Mouse (Mus musculus) WW6 (cell line): ENCODE data around the gene Cxcr1.
A peak's percentile ranks its signal among the peaks of the same experiment; 100 is the strongest.

Experiments used
- DNase-seq: peaks from one replicate; pipeline ENCODE4 v3.0.0-alpha.2; 2013; ENCODE audit warnings: low read depth, low spot score

The Cxcr1 gene

GRCm38 (mm10) chr1:74194445-74194844 lies at the start of gene Cxcr1:
TSS of gene Cxcr1 (minus strand) at chr1:74194631.
- no peak for DNase-seq

GRCm38 (mm10) chr1:74240832-74241231 lies 46.4 kb upstream of the Cxcr1 start:
- no peak for DNase-seq

- DNase-seq = no peak
These were observed 45.9 kb upstream of the Cxcr1 start for GRCm38 (mm10) chr1:74240311-74240710.

- no peak for DNase-seq
These were observed 45.2 kb upstream of the Cxcr1 start for GRCm38 (mm10) chr1:74239618-74240017.

- no peak for DNase-seq
These were observed 44.7 kb upstream of the Cxcr1 start for GRCm38 (mm10) chr1:74239162-74239561.

GRCm38 (mm10) chr1:74238136-74238535 lies 43.7 kb upstream of the Cxcr1 start:
- DNase-seq = no peak

GRCm38 (mm10) chr1:74237671-74238070 lies 43.2 kb upstream of the Cxcr1 start:
- DNase-seq = no peak

GRCm38 (mm10) chr1:74236590-74237317 lies 42.3 kb upstream of the Cxcr1 start:
- DNase-seq = no peak

GRCm38 (mm10) chr1:74235938-74236589 lies 41.6 kb upstream of the Cxcr1 start, which contains the start of gene Arpc2:
TSS of gene Arpc2 (plus strand) at chr1:74236084.
- DNase-seq = peak; percentile 89

GRCm38 (mm10) chr1:74230992-74231391 lies 36.6 kb upstream of the Cxcr1 start:
- DNase-seq = no peak

- DNase-seq = no peak
These were observed 35.5 kb upstream of the Cxcr1 start for GRCm38 (mm10) chr1:74229942-74230341.

- DNase-seq = no peak
These were observed 32.9 kb upstream of the Cxcr1 start for GRCm38 (mm10) chr1:74227317-74227716.

- DNase-seq = no peak
These were observed 25.5 kb upstream of the Cxcr1 start for GRCm38 (mm10) chr1:74219922-74220321.

GRCm38 (mm10) chr1:74208941-74209340 lies 14.5 kb upstream of the Cxcr1 start:
- DNase-seq = no peak

GRCm38 (mm10) chr1:74207906-74208305 lies 13.5 kb upstream of the Cxcr1 start:
- DNase-seq = no peak

- DNase-seq = no peak
These were observed 12.2 kb upstream of the Cxcr1 start for GRCm38 (mm10) chr1:74206642-74207041.

- DNase-seq = no peak
These were observed 11.4 kb upstream of the Cxcr1 start for GRCm38 (mm10) chr1:74205881-74206280.

- no peak for DNase-seq
These were observed 9.0 kb upstream of the Cxcr1 start for GRCm38 (mm10) chr1:74203457-74203856.

- no peak for DNase-seq
These were observed 6.8 kb upstream of the Cxcr1 start for GRCm38 (mm10) chr1:74201048-74201844.

GRCm38 (mm10) chr1:74199046-74199445 lies 4.6 kb upstream of the Cxcr1 start:
- no peak for DNase-seq

GRCm38 (mm10) chr1:74197726-74198470 lies 3.5 kb upstream of the Cxcr1 start:
- no peak for DNase-seq
